Mouse (Mus musculus): Measurements from ENCODE around the gene Ldlrad1.

DNA sequence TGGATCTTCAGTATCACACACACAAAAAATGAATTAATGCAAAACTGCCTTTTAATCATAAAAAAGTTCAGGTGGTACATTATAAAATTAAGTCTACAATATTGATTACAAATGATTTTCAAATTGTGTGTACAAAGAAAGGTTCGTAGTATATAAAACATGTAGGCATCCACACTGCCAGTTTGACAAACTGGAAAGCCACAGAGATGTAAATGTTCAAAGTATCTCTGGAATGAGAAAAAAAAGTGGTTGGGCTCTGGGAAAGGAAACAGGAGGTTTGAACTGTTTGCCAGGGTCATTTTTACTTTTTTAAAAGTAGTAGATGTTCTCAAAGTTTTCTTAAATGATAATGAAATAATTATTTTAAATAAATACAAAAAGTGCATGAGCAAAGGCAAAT, 37.1 kb downstream of the Ldlrad1 start:
- TF ChIP-seq CTCF (IDR thresholded peaks at IDR 0.05; ENCODE audit: low read depth), result no peak
- TF ChIP-seq EP300 (IDR thresholded peaks at IDR 0.05; ENCODE audit: low read depth), result no peak

Measured in liver, embryonic 14.5 days (tissue).